Mouse (Mus musculus): ENCODE results near the gene Selenoh. TPM values are rescaled to one million over a fixed set of nuclear protein-coding genes. Genes with fewer than 3 reads are reported as not detected.

The Selenoh gene
- polyA plus RNA-seq (2015; fragmentation: Nextera tagmentation; extraction: Ambion mirVana), result 272 and 278 TPM in 2 replicates

DNA sequence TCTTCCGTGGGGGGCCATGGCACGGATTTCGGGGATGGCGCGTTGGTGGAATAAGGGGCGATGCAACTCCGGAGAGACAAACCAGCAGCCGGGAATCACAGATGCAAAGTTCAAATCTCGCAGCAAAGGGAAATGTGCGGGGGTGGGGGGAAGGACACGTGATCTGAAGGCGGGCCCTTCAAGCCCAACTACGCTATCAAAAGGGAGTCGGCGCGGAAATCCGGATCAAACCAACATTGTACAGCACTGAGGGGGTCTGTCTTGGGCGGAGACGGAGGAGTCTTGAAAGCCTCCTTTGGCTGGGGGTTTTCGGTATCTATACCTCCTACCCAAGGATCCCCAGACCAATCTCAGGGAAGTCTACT is at the start of gene Selenoh:
TSS of gene Selenoh (minus strand) at position 202 of the 365 bp plus-strand sequence.
- no peaks in the 10 kb centered on the region for H3K9me3 ChIP-seq
- H3K36me3 ChIP-seq, result peaks cover 42% of the 10 kb centered on the region
- H3K4me3 ChIP-seq (replicated peaks), result peak within 1 kb of the TSS; percentile 91
- peak within 1 kb of the TSS; percentile 77 for H3K4me2 ChIP-seq (replicated peaks)
- peak; percentile 98 for ATAC-seq
- no peaks in the 10 kb centered on the region for H3K27me3 ChIP-seq
- H3K9ac ChIP-seq (replicated peaks), result peak within 1 kb of the TSS; percentile 93
- H3K4me1 ChIP-seq (replicated peaks), result peaks cover 14% of the 10 kb centered on the region
- H3K27ac ChIP-seq, result peak within 1 kb of the TSS; percentile 93
- under 1% methylated on average over 20 of the region's 20 CpGs for WGBS

DNA sequence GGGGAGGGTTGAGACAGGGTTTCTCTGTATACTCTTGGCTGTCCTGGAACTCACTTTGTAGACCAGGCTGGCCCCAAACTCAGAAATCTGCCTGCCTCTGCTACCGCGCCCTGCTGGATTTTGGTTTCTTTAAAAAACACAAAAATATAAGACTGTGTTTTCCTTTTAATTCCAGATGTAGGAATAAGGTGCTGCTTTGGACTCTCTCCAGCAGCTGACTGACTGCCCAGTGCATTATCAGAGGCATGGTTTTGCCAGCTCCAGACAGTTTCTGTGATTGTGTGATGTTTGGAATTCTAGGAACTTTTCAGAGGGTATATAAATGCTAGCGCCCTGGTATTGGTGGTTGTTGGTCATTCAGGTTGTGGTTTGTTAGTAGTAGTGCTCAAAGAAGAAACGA is 46.8 kb upstream of the Selenoh start:
- Histone ChIP-seq H3K9ac (replicated peaks) (no peak overlapping the region), H3K27ac (no peak overlapping the region), H3K36me3 (peaks cover 13% of the 10 kb centered on the region), H3K27me3 (no peaks in the 10 kb centered on the region), H3K4me1 (replicated peaks) (peaks cover 27% of the 10 kb centered on the region), H3K4me3 (replicated peaks) (no peak overlapping the region), H3K4me2 (replicated peaks) (no peak overlapping the region), H3K9me3 (no peaks in the 10 kb centered on the region)
- no peak for ATAC-seq
- WGBS, result 96% methylated on average over 4 of the region's 4 CpGs

DNA sequence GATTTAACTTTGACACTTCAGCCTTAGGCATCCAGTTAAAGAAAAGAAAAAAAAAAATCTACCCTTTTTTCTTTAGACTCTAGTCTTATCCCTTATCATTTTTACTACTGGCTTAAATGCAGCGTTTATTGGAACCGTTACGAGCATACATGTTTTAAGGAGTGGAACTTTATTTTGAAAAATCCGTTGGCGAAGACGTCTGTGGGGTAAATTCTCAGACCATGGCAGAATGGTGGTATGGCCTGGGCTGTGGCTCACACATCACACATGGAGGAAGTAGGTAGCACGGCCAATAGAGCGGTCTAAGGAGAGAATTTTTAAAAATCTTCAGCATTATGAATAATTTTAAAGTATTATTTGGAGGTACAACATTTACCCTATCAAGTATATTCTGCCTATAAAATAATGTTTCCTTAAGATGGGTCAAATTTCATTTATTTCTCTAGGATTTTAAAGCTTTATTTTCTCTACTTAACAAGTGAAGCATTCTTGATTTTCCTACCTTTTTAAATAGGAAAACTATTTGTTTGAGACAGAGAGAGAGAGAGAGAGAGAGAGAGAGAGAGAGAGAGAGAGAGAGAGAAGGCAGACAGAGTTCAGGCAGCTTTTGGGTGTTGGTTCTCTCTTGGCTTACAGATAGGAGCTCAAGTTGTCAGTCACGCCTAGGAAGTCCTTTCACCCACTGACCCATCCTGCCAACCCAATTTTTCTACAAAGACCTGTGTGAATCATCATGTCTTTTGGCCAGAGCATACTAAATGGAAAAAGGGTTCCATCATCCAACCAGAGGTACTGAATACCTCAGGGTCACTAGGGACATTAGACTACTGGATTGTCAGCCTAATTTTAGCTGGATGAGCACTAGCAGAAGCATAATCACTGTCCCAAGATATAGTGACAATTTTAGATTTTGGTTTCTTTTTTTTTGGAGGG is 46.1 kb upstream of the Selenoh start:
- ATAC-seq, result no peak
- no peaks in the 10 kb centered on the region for H3K27me3 ChIP-seq
- no peaks in the 10 kb centered on the region for H3K9me3 ChIP-seq
- H3K36me3 ChIP-seq, result peaks cover 8% of the 10 kb centered on the region
- peak overlapping the region; percentile 74 for H3K4me2 ChIP-seq (replicated peaks)
- H3K4me1 ChIP-seq (replicated peaks), result peaks cover 31% of the 10 kb centered on the region
- H3K9ac ChIP-seq (replicated peaks), result peak overlapping the region; percentile 77
- peak overlapping the region; percentile 96 for H3K4me3 ChIP-seq (replicated peaks)
- H3K27ac ChIP-seq, result peak overlapping the region; percentile 97
- 35% methylated on average over 9 of the region's 9 CpGs for WGBS

DNA sequence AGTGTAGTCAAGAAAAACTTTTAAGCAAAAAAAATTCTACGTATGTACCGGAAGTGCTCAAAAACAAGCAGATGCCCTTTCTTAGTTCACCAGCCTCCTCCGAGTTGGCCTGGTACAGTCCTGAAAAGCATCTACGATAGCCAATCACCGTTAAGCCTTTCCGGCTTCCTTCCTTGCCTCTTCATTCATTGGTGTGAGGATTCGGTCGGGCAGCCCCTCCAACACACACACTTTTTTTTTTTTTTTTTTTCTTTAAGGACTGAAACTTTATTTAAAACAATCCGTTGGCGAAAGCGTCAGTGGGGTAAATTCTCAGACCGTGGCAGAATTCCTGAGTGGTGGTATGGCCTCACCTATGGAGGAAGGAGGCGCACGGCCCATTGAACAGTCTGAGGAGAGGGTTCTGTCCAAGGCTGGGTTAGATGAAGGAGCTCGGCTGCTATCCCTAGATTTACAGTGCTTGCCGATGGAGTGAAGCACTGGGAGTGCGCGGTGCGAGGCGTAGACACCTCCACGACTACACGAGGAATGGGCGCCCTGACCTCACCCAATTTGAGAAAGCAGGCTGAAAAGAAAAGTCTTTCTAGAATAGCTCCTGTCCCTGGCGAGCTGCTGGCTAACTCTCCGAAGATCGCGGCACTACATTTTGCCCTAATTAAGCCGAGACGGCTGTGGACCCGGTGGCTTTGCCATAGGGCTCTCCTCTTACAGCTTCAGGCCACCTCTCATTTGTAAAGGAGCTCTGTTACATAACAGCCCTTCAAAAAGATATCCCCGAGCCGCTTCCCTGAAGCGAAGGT is 45.2 kb upstream of the Selenoh start:
- H3K27me3 ChIP-seq, result no peaks in the 10 kb centered on the region
- no peaks in the 10 kb centered on the region for H3K9me3 ChIP-seq
- H3K4me3 ChIP-seq (replicated peaks), result peak overlapping the region; percentile 96
- peaks cover 27% of the 10 kb centered on the region for H3K4me1 ChIP-seq (replicated peaks)
- WGBS, result under 1% methylated on average over 33 of the region's 33 CpGs
- H3K4me2 ChIP-seq (replicated peaks), result peak overlapping the region; percentile 74
- peak; percentile 96 for ATAC-seq
- H3K9ac ChIP-seq (replicated peaks), result peak overlapping the region; percentile 97
- peak overlapping the region; percentile 97 for H3K27ac ChIP-seq
- peaks cover under 1% of the 10 kb centered on the region for H3K36me3 ChIP-seq

- Histone ChIP-seq H3K27me3 (no peaks in the 10 kb centered on the region), H3K4me1 (replicated peaks) (peaks cover 27% of the 10 kb centered on the region), H3K9me3 (no peaks in the 10 kb centered on the region), H3K27ac (peak within 1 kb of the TSS; percentile 97), H3K36me3 (peaks cover 9% of the 10 kb centered on the region), H3K4me2 (replicated peaks) (peak within 1 kb of the TSS; percentile 74), H3K9ac (replicated peaks) (peak within 1 kb of the TSS; percentile 97), H3K4me3 (replicated peaks) (peak within 1 kb of the TSS; percentile 96)
- ATAC-seq, result peak; percentile 97
- WGBS, result under 1% methylated on average over 104 of the region's 107 CpGs
These were observed 44.4 kb upstream of the Selenoh start, which contains the start of gene Zdhhc5 for GRCm38 (mm10) chr2:84714811-84715561. Gene Zdhhc5 (minus strand): TSS chr2:84715180.

DNA sequence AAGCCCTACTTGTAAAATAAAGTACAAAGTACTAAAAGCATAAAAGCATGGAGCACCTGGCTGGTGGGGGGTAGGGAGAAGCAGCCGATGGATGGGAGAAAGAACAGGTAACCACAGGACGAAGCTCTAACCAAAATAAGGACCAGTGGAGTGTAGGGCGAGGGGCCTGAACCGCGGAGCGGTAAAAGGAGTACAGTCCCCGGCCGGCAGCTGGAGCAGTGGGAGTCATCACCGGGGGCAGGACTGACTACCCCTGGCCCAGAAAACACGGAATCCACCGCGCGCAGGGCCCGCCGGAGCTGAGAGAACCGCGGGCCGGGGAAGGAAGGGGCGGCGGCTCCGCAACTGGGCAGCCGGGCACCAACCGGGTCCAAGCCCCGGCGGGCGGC is 43.8 kb upstream of the Selenoh start:
- Histone ChIP-seq H3K27ac (peak overlapping the region; percentile 97), H3K4me1 (replicated peaks) (peaks cover 30% of the 10 kb centered on the region), H3K9me3 (no peaks in the 10 kb centered on the region), H3K27me3 (no peaks in the 10 kb centered on the region), H3K4me3 (replicated peaks) (peak overlapping the region; percentile 96), H3K9ac (replicated peaks) (peak overlapping the region; percentile 97), H3K36me3 (peaks cover 12% of the 10 kb centered on the region), H3K4me2 (replicated peaks) (peak overlapping the region; percentile 74)
- ATAC-seq, result no peak; the same call in 1 of the 2 replicates
- WGBS, result 1% methylated on average over 23 of the region's 26 CpGs

GRCm38 (mm10) chr2:84711898-84712297 is 41.3 kb upstream of the Selenoh start:
- H3K27me3 ChIP-seq, result no peaks in the 10 kb centered on the region
- H3K4me2 ChIP-seq (replicated peaks), result no peak overlapping the region
- H3K36me3 ChIP-seq, result peaks cover 31% of the 10 kb centered on the region
- H3K27ac ChIP-seq, result no peak overlapping the region
- H3K9ac ChIP-seq (replicated peaks), result no peak overlapping the region
- H3K4me1 ChIP-seq (replicated peaks), result peaks cover 41% of the 10 kb centered on the region
- no peaks in the 10 kb centered on the region for H3K9me3 ChIP-seq
- no peak for ATAC-seq
- no peak overlapping the region for H3K4me3 ChIP-seq (replicated peaks)
- 90% methylated on average over 2 of the region's 2 CpGs for WGBS

DNA sequence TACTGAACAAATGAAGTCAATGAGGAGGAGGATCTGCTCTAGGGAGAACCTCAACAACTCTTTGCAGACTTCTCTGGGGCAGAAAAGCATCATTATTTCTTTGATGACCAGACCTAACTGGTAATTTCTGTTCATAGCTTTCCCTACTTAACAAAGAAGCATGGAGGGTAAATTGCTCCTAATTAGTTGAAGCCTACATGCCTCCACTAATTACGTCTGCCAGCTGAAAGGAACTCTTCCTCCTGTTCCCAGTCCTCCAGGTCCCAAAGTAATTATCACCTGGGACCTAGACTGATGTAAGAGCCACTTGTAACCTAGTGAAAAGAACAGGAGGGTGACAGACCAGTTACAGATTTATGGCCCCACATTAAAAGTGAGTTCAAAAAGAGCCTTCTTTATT is 37.0 kb upstream of the Selenoh start:
- no peak overlapping the region for H3K4me3 ChIP-seq (replicated peaks)
- no peaks in the 10 kb centered on the region for H3K27me3 ChIP-seq
- no peak overlapping the region for H3K4me2 ChIP-seq (replicated peaks)
- H3K9ac ChIP-seq (replicated peaks), result no peak overlapping the region
- ATAC-seq, result no peak
- H3K9me3 ChIP-seq, result no peaks in the 10 kb centered on the region
- 79% methylated on average over 1 of the region's 1 CpGs for WGBS
- peaks cover 39% of the 10 kb centered on the region for H3K36me3 ChIP-seq
- H3K4me1 ChIP-seq (replicated peaks), result peaks cover 21% of the 10 kb centered on the region
- H3K27ac ChIP-seq, result no peak overlapping the region

GRCm38 (mm10) chr2:84705295-84705694 is 34.7 kb upstream of the Selenoh start:
- H3K9ac ChIP-seq (replicated peaks), result no peak overlapping the region
- no peaks in the 10 kb centered on the region for H3K9me3 ChIP-seq
- H3K36me3 ChIP-seq, result peaks cover 36% of the 10 kb centered on the region
- WGBS, result 98% methylated on average over 1 of the region's 1 CpGs
- H3K4me2 ChIP-seq (replicated peaks), result no peak overlapping the region
- H3K4me1 ChIP-seq (replicated peaks), result peaks cover 16% of the 10 kb centered on the region
- no peak overlapping the region for H3K4me3 ChIP-seq (replicated peaks)
- no peaks in the 10 kb centered on the region for H3K27me3 ChIP-seq
- no peak for ATAC-seq
- H3K27ac ChIP-seq, result no peak overlapping the region

DNA sequence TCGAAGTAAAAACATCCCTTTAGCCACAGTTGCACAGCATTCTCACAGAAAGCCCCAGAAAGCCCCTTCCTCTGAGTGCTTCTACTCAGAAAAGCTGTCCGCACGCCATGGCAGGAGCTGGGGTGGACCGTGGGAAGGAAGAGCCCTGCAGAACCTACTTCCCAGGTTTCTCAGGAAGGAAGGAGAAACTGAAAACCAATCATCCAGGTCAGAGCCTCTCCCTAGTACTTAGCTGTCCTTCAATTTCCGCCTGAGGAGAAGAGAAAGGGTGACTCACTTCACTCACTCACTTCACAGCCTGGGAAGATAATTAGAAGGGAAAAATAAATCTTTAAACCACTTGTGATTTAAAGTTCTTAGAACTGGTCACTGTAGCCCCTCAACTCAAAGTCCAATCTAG is 33.8 kb upstream of the Selenoh start:
- Histone ChIP-seq H3K27me3 (no peaks in the 10 kb centered on the region), H3K27ac (no peak overlapping the region), H3K36me3 (peaks cover 31% of the 10 kb centered on the region), H3K9ac (replicated peaks) (no peak overlapping the region), H3K4me3 (replicated peaks) (no peak overlapping the region), H3K4me1 (replicated peaks) (peaks cover 12% of the 10 kb centered on the region), H3K4me2 (replicated peaks) (no peak overlapping the region), H3K9me3 (no peaks in the 10 kb centered on the region)
- ATAC-seq, result no peak
- 80% methylated on average over 5 of the region's 5 CpGs for WGBS

- Histone ChIP-seq H3K4me1 (replicated peaks) (peaks cover 3% of the 10 kb centered on the region), H3K9me3 (no peaks in the 10 kb centered on the region), H3K36me3 (peaks cover 27% of the 10 kb centered on the region), H3K9ac (replicated peaks) (no peak overlapping the region), H3K27ac (no peak overlapping the region), H3K27me3 (no peaks in the 10 kb centered on the region), H3K4me3 (replicated peaks) (no peak overlapping the region), H3K4me2 (replicated peaks) (no peak overlapping the region)
- 97% methylated on average over 1 of the region's 1 CpGs for WGBS
- no peak for ATAC-seq
These were observed 32.9 kb upstream of the Selenoh start for GRCm38 (mm10) chr2:84703497-84703896.
